Mouse (Mus musculus) urinary bladder, adult 18-20 months (tissue): Measurements from ENCODE around the gene Dgcr6.
A peak's percentile ranks its signal among the peaks of the same experiment; 100 is the strongest.
"Not testable (repeated sequence)": the region's sequence is repeated elsewhere in the genome, so short reads cannot be mapped to it uniquely, and the experiment has no call there.

Experiments used
- DNase-seq, 2 experiments: peaks; one replicate each; pipeline ENCODE4 v3.0.0; 2022; ENCODE audit warnings: low spot score in 2 of 2, mixed read lengths in 2 of 2

The Dgcr6 gene

GRCm38 (mm10) chr16:18052731-18053202, at the start of gene Dgcr6:
Dgcr6 (plus strand) TSS chr16:18052860.
- DNase-seq = peak; percentile 55 to 61

GRCm38 (mm10) chr16:18004589-18004988, 48.1 kb upstream of the Dgcr6 start:
- DNase-seq = peak in 1 of 2 experiments; percentile 29

GRCm38 (mm10) chr16:18007083-18007482, 45.6 kb upstream of the Dgcr6 start:
- DNase-seq = no peak

GRCm38 (mm10) chr16:18011101-18011500, 41.6 kb upstream of the Dgcr6 start:
- no peak for DNase-seq

GRCm38 (mm10) chr16:18016482-18016881, 36.2 kb upstream of the Dgcr6 start:
- not testable (repeated sequence) for DNase-seq

GRCm38 (mm10) chr16:18022780-18023557, 29.7 kb upstream of the Dgcr6 start:
- no peak for DNase-seq

GRCm38 (mm10) chr16:18027371-18027770, 25.3 kb upstream of the Dgcr6 start:
- no peak for DNase-seq

- no peak for DNase-seq
These were observed 20.9 kb upstream of the Dgcr6 start for GRCm38 (mm10) chr16:18031752-18032151.

GRCm38 (mm10) chr16:18033289-18033688, 19.4 kb upstream of the Dgcr6 start:
- no peak for DNase-seq

GRCm38 (mm10) chr16:18034286-18034685, 18.4 kb upstream of the Dgcr6 start:
- DNase-seq = no peak

- DNase-seq = peak; percentile 21 to 25
These were observed 16.2 kb upstream of the Dgcr6 start for GRCm38 (mm10) chr16:18036425-18036955.

GRCm38 (mm10) chr16:18037025-18037424, 15.6 kb upstream of the Dgcr6 start:
- DNase-seq = no peak

GRCm38 (mm10) chr16:18044991-18045390, 7.7 kb upstream of the Dgcr6 start:
- no peak for DNase-seq

- DNase-seq = peak in 1 of 2 experiments; percentile 19
These were observed 5.0 kb upstream of the Dgcr6 start for GRCm38 (mm10) chr16:18047660-18048059.

- no peak for DNase-seq
These were observed 4.6 kb upstream of the Dgcr6 start for GRCm38 (mm10) chr16:18048071-18048470.

GRCm38 (mm10) chr16:18052322-18052721, 338 bp upstream of the Dgcr6 start:
- no peak for DNase-seq

- DNase-seq = no peak
These were observed 3.6 kb downstream of the Dgcr6 start for GRCm38 (mm10) chr16:18056215-18056614.

- no peak for DNase-seq
These were observed 5.7 kb downstream of the Dgcr6 start for GRCm38 (mm10) chr16:18058331-18058731.

- DNase-seq = no peak
These were observed 6.6 kb downstream of the Dgcr6 start for GRCm38 (mm10) chr16:18059243-18059642.

GRCm38 (mm10) chr16:18061201-18061600, 8.5 kb downstream of the Dgcr6 start:
- no peak for DNase-seq

GRCm38 (mm10) chr16:18066060-18067009, 13.7 kb downstream of the Dgcr6 start:
- DNase-seq = peak; percentile 88 to 93
